Mouse (Mus musculus) liver, postnatal 0 days (tissue): Measurements from ENCODE around the gene Cfap299. TPM values are rescaled to one million over a fixed set of nuclear protein-coding genes. Genes with fewer than 3 reads are reported as not detected.

ENCODE experiments used
- ATAC-seq: fragments of 200-750 bp; cut with Nextera tagmentation; 2 replicates; pipeline ENCODE4 v1.8.0; 2017; ENCODE audit warnings: mild to moderate bottlenecking, moderate library complexity
- DNase-seq: peaks from one replicate; pipeline ENCODE4 v3.0.0-alpha.2; 2016
- H3K27ac ChIP-seq: fragments of 300-500 bp; sonication (generic); 2 replicates; pipeline ENCODE4 v1.5.1; 2014; ENCODE audit warnings: antibody characterized with exemption, moderate library complexity, mild to moderate bottlenecking, low read depth
- H3K27me3 ChIP-seq: fragments of 300-500 bp; sonication (generic); 2 replicates; pipeline ENCODE4 v1.6.1; 2014; ENCODE audit warnings: low read length, control low read depth, mixed read lengths; ENCODE audit not compliant: insufficient read depth
- H3K36me3 ChIP-seq: fragments of 300-500 bp; sonication (generic); replicated peaks from 2 replicates; pipeline ENCODE4 v1.6.1; 2014; ENCODE audit warnings: mild to moderate bottlenecking, control low read depth, low read length, moderate library complexity, mixed read lengths; ENCODE audit not compliant: insufficient read depth
- H3K4me1 ChIP-seq: fragments of 300-500 bp; sonication (generic); 2 replicates; pipeline ENCODE4 v1.6.1; 2014; ENCODE audit warnings: antibody characterized with exemption, mild to moderate bottlenecking, control low read depth; ENCODE audit not compliant: insufficient read depth
- H3K4me2 ChIP-seq: fragments of 300-500 bp; sonication (generic); 2 replicates; pipeline ENCODE4 v1.6.1; 2014; ENCODE audit warnings: low read depth, mild to moderate bottlenecking, low read length, moderate library complexity, mixed read lengths
- H3K4me3 ChIP-seq: fragments of 300-500 bp; sonication (generic); 2 replicates; pipeline ENCODE4 v1.5.1; 2014; ENCODE audit warnings: low read depth, low read length
- H3K9ac ChIP-seq: fragments of 300-500 bp; sonication (generic); replicated peaks from 2 replicates; pipeline ENCODE4 v1.6.1; 2014; ENCODE audit warnings: mild to moderate bottlenecking, moderate library complexity
- H3K9me3 ChIP-seq: fragments of 300-500 bp; sonication (generic); 2 replicates; pipeline ENCODE4 v1.6.1; 2016; ENCODE audit warnings: mild to moderate bottlenecking, control low read depth, low read length, mixed read lengths
- CTCF ChIP-seq: sonication (generic); IDR thresholded peaks from 2 replicates; pipeline ENCODE4 v1.5.1; 2016; ENCODE audit warnings: antibody characterized with exemption, low read depth
- EP300 ChIP-seq: IDR thresholded peaks from 2 replicates; pipeline ENCODE4 v1.6.1; 2016; ENCODE audit warnings: antibody characterized with exemption, low read depth, mild to moderate bottlenecking
- WGBS: fragments of 180-500 bp; shearing (Covaris S2); extraction: QIAGEN DNeasy Blood & Tissue Kit; methylation state at CpG from one replicate; pipeline ENCODE4 v1.1.7; 2014; ENCODE audit not compliant: insufficient replicate concordance; 5-methylcytosine and 5-hydroxymethylcytosine counted together
- polyA plus RNA-seq: library from polyadenylated mRNA; unstranded; fragments of >200 nt; fragmentation: Nextera tagmentation; extraction: Ambion mirVana; gene quantifications from 2 replicates; pipeline ENCODE4 v1.2.1, GENCODE M21; 2015

Gene Cfap299
- polyA plus RNA-seq, 1 experiment from 2014 or later = not detected

GRCm38 (mm10) chr5:98562806-98563205 lies 233.7 kb downstream of the Cfap299 start:
- Histone ChIP-seq H3K36me3 (no peaks in the 10 kb centered on the region), H3K9ac (no peak overlapping the region), H3K4me1 (no peaks in the 10 kb centered on the region), H3K27ac (no peak overlapping the region), H3K9me3 (no peaks in the 10 kb centered on the region), H3K27me3 (no peaks in the 10 kb centered on the region), H3K4me2 (no peak overlapping the region), H3K4me3 (no peak overlapping the region)
- ATAC-seq = no peak
- TF ChIP-seq CTCF (no peak), EP300 (no peak)
- WGBS = 79% methylated on average over 9 of the region's 9 CpGs
- no peak for DNase-seq

GRCm38 (mm10) chr5:98563801-98564200 lies 234.7 kb downstream of the Cfap299 start:
- H3K36me3 ChIP-seq = no peaks in the 10 kb centered on the region
- 65% methylated on average over 9 of the region's 9 CpGs for WGBS
- no peak for ATAC-seq

GRCm38 (mm10) chr5:98566461-98567193 lies 237.5 kb downstream of the Cfap299 start:
- WGBS = 53% methylated on average over 6 of the region's 6 CpGs
- Histone ChIP-seq H3K27me3 (no peaks in the 10 kb centered on the region), H3K9me3 (no peaks in the 10 kb centered on the region), H3K4me2 (no peak overlapping the region), H3K4me3 (no peak overlapping the region), H3K9ac (no peak overlapping the region), H3K27ac (no peak overlapping the region), H3K36me3 (no peaks in the 10 kb centered on the region), H3K4me1 (no peaks in the 10 kb centered on the region)
- TF ChIP-seq CTCF (no peak), EP300 (no peak)
- no peak for ATAC-seq
- DNase-seq = no peak

More at GRCm38 (mm10) chr5:98563801-98564200, 234.7 kb downstream of the Cfap299 start:
- no peaks in the 10 kb centered on the region for H3K9me3 ChIP-seq
- H3K4me2 ChIP-seq = no peak overlapping the region
- no peaks in the 10 kb centered on the region for H3K27me3 ChIP-seq
- H3K27ac ChIP-seq = no peak overlapping the region
- no peak for TF ChIP-seq EP300
- TF ChIP-seq CTCF = no peak
- DNase-seq = no peak
- no peak overlapping the region for H3K4me3 ChIP-seq
- H3K9ac ChIP-seq = no peak overlapping the region
- no peaks in the 10 kb centered on the region for H3K4me1 ChIP-seq

GRCm38 (mm10) chr5:98568481-98568880 lies 239.4 kb downstream of the Cfap299 start:
- Histone ChIP-seq H3K9me3 (no peaks in the 10 kb centered on the region), H3K27me3 (no peaks in the 10 kb centered on the region), H3K4me2 (no peak overlapping the region), H3K4me3 (no peak overlapping the region), H3K4me1 (no peaks in the 10 kb centered on the region), H3K36me3 (no peaks in the 10 kb centered on the region), H3K27ac (no peak overlapping the region), H3K9ac (no peak overlapping the region)
- TF ChIP-seq CTCF (no peak), EP300 (no peak)
- ATAC-seq (no peak), DNase-seq (no peak)
- 85% methylated on average over 4 of the region's 4 CpGs for WGBS

GRCm38 (mm10) chr5:98569029-98569513 lies 240.0 kb downstream of the Cfap299 start:
- no peak for DNase-seq
- H3K9ac ChIP-seq = no peak overlapping the region
- no peaks in the 10 kb centered on the region for H3K36me3 ChIP-seq
- 26% methylated on average over 3 of the region's 3 CpGs for WGBS
- H3K4me3 ChIP-seq = no peak overlapping the region
- H3K4me2 ChIP-seq = no peak overlapping the region
- no peak for TF ChIP-seq CTCF
- TF ChIP-seq EP300 = no peak
- no peaks in the 10 kb centered on the region for H3K9me3 ChIP-seq
- H3K27me3 ChIP-seq = no peaks in the 10 kb centered on the region
- no peak for ATAC-seq
- no peak overlapping the region for H3K27ac ChIP-seq
- H3K4me1 ChIP-seq = no peaks in the 10 kb centered on the region

- H3K27ac ChIP-seq = no peak overlapping the region
- ATAC-seq (no peak), DNase-seq (no peak)
- H3K9ac ChIP-seq = no peak overlapping the region
- TF ChIP-seq EP300 = no peak
- no peak for TF ChIP-seq CTCF
- no peaks in the 10 kb centered on the region for H3K4me1 ChIP-seq
- WGBS = 66% methylated on average over 4 of the region's 4 CpGs
- no peak overlapping the region for H3K4me2 ChIP-seq
- no peak overlapping the region for H3K4me3 ChIP-seq
- H3K9me3 ChIP-seq = no peaks in the 10 kb centered on the region
- no peaks in the 10 kb centered on the region for H3K27me3 ChIP-seq
- no peaks in the 10 kb centered on the region for H3K36me3 ChIP-seq
Observed at GRCm38 (mm10) chr5:98572392-98572791, 243.3 kb downstream of the Cfap299 start.
